8 mouse cellular contexts compared by ENCODE assay signal in genomic region chr14:19706997-19707396, GRCm38 (mm10). TPM values are rescaled to one million over a fixed set of nuclear protein-coding genes. Genes with fewer than 3 reads are reported as not detected.
A peak's percentile ranks its signal among the peaks of the same experiment; 100 is the strongest.
DNase-seq lines count a peak whose midpoint lies in the region; ATAC-seq and TF ChIP-seq lines count a peak whose summit lies in the region.

No protein-coding gene starts in this region.

- no peaks in the 10 kb centered on the region for H3K9me3 ChIP-seq in embryonic facial prominence, embryonic 11.5 days (replicated peaks; ENCODE audit: control insufficient read depth, low read length)
- H3K9me3 ChIP-seq in limb, embryonic 15.5 days, result no peaks in the 10 kb centered on the region

- DNase-seq in heart, adult 11 months, result peak; percentile 81
- no peak for DNase-seq in heart, adult 2 months
- DNase-seq in left cerebral cortex, postnatal 10 days (ENCODE audit: extremely low spot score in 1 of 2, low spot score in 2 of 2), result peak; percentile 5 to 22
- DNase-seq in left cerebral cortex, adult 11 months (ENCODE audit: low spot score), result no peak
- DNase-seq in embryonic facial prominence, embryonic 11.5 days (ENCODE audit: low spot score), result peak; percentile 48
- DNase-seq in cerebellum, postnatal 4 days (ENCODE audit: low spot score in 2 of 2), result no peak
- DNase-seq in c-Kit-positive CD71-positive TER-119-positive erythroid progenitor cells, embryonic 14.5 days (ENCODE audit: low spot score), result no peak

- H3K79me2 ChIP-seq in heart, adult 2 months (replicated peaks; ENCODE audit: control insufficient read depth, insufficient read depth, low read length), result no peaks in the 10 kb centered on the region

- H3K9ac ChIP-seq in heart, adult 2 months (ENCODE audit: low read depth, low read length), result no peak overlapping the region
- H3K9ac ChIP-seq in embryonic facial prominence, embryonic 11.5 days (replicated peaks; ENCODE audit: low read length), result no peak overlapping the region
- no peak overlapping the region for H3K9ac ChIP-seq in limb, embryonic 15.5 days

- WGBS in heart, adult 2 months, result 52% methylated on average over 2 of the region's 2 CpGs
- 28% methylated on average over 2 of the region's 2 CpGs for WGBS in embryonic facial prominence, embryonic 11.5 days
- 27% methylated on average over 2 of the region's 2 CpGs for WGBS in limb, embryonic 15.5 days

- no peaks in the 10 kb centered on the region for H3K27me3 ChIP-seq in heart, adult 2 months (ENCODE audit: control insufficient read depth, insufficient read depth, low read length)
- no peaks in the 10 kb centered on the region for H3K27me3 ChIP-seq in embryonic facial prominence, embryonic 11.5 days (ENCODE audit: control insufficient read depth, insufficient read depth, low read length)
- H3K27me3 ChIP-seq in limb, embryonic 15.5 days, result no peaks in the 10 kb centered on the region

- H3K4me3 ChIP-seq in heart, adult 2 months, result no peak overlapping the region
- no peak overlapping the region for H3K4me3 ChIP-seq in embryonic facial prominence, embryonic 11.5 days (ENCODE audit: low read depth, low read length)
- H3K4me3 ChIP-seq in limb, embryonic 15.5 days, result no peak overlapping the region

- ATAC-seq in embryonic facial prominence, embryonic 11.5 days (replicated peaks; ENCODE audit: insufficient number of reproducible peaks, low FRiP score, low TSS enrichment, low read depth), result no peak; the same call in 1 of the 2 replicates
- ATAC-seq in limb, embryonic 15.5 days (ENCODE audit: insufficient number of reproducible peaks, low FRiP score, low TSS enrichment, low read depth), result peak; percentile 79

- H3K4me2 ChIP-seq in embryonic facial prominence, embryonic 11.5 days (ENCODE audit: low read depth, low read length), result no peak overlapping the region
- H3K4me2 ChIP-seq in limb, embryonic 15.5 days, result no peak overlapping the region

- TF ChIP-seq CTCF in heart, adult 2 months (IDR thresholded peaks at IDR 0.05), result no peak

- H3K27ac ChIP-seq in heart, adult 2 months, result no peak overlapping the region; the same call in 1 of the 2 replicates
- no peak overlapping the region for H3K27ac ChIP-seq in embryonic facial prominence, embryonic 11.5 days (replicated peaks; ENCODE audit: low read depth, low read length)
- H3K27ac ChIP-seq in limb, embryonic 15.5 days, result peak overlapping the region; percentile 70

- H3K4me1 ChIP-seq in heart, adult 2 months (ENCODE audit: control insufficient read depth, insufficient read depth, low read length), result peaks cover 7% of the 10 kb centered on the region
- no peaks in the 10 kb centered on the region for H3K4me1 ChIP-seq in embryonic facial prominence, embryonic 11.5 days (ENCODE audit: control insufficient read depth, insufficient read depth, low read length)
- H3K4me1 ChIP-seq in limb, embryonic 15.5 days, result peaks cover 22% of the 10 kb centered on the region

- intact Hi-C loops in heart, adult 2 months (cut with DNase I), result loop anchor here (1.0 to 5.0 kb wide), 2 partner anchors 70 to 270 kb away; partner anchors contain the start of gene Gng2
- intact Hi-C loops in left cerebral cortex, postnatal 10 days (cut with DNase I), result loop anchor here (2.0 to 10.0 kb wide), 5 partner anchors 45 to 548 kb away; partner anchors contain the start of gene Nid2

- TF ChIP-seq POLR2A in heart, adult 2 months (IDR thresholded peaks at IDR 0.05; ENCODE audit: insufficient read depth, low read depth, low read length), result no peak

- H3K36me3 ChIP-seq in heart, adult 2 months (ENCODE audit: control insufficient read depth, insufficient read depth, low read length), result no peaks in the 10 kb centered on the region
- no peaks in the 10 kb centered on the region for H3K36me3 ChIP-seq in embryonic facial prominence, embryonic 11.5 days (replicated peaks; ENCODE audit: control insufficient read depth, insufficient read depth, low read depth, low read length)
- no peaks in the 10 kb centered on the region for H3K36me3 ChIP-seq in limb, embryonic 15.5 days

- no peak for TF ChIP-seq EP300 in heart, adult 2 months (IDR thresholded peaks at IDR 0.05; ENCODE audit: insufficient read depth, low read depth, low read length)

RNA-seq across cellular contexts. Expression of gene Nid2, which starts 44.1 kb away (rescaled TPM):
- 10 to 100 TPM; 21.2 to 21.6 TPM for total RNA-seq in heart, adult 2 months (2021)
- 12.1 and 14.3 TPM in 2 replicates for polyA plus RNA-seq in heart, adult 2 months (2012; rRNA removed)
- 10 to 100 TPM; 13.0 to 14.9 TPM for total RNA-seq in left cerebral cortex, postnatal 10 days (2021)
- 46.1 and 50.6 TPM in 2 replicates for polyA plus RNA-seq in embryonic facial prominence, embryonic 11.5 days (2014; fragmentation: Nextera tagmentation; extraction: Ambion mirVana)
- 91.1 and 100 TPM in 2 replicates for polyA plus RNA-seq in limb, embryonic 15.5 days (2015; fragmentation: Nextera tagmentation; extraction: Ambion mirVana)

Comparison
In these comparisons a context has a peak if more than half of its experiments do, and no peak if none do; other contexts are left out.
1. DNase-seq: peak in heart, adult 11 months (single experiment), left cerebral cortex, postnatal 10 days (2 of 2) and embryonic facial prominence, embryonic 11.5 days (single experiment); none in heart, adult 2 months (0 of 2), left cerebral cortex, adult 11 months (single experiment), cerebellum, postnatal 4 days (0 of 2) and c-Kit-positive CD71-positive TER-119-positive erythroid progenitor cells, embryonic 14.5 days (single experiment).